ENCODE assay signal across 8 mouse cellular contexts in genomic region chr15:79892213-79892541, GRCm38 (mm10). TPM values are rescaled to one million over a fixed set of nuclear protein-coding genes. Genes with fewer than 3 reads are reported as not detected.
A peak's percentile ranks its signal among the peaks of the same experiment; 100 is the strongest.
DNase-seq lines count a peak whose midpoint lies in the region; ATAC-seq and TF ChIP-seq lines count a peak whose summit lies in the region.

No protein-coding gene starts in this region.

- peak overlapping the region; percentile 91 for H3K4me2 ChIP-seq in heart, postnatal 0 days (ENCODE audit: low read depth, low read length)

- TF ChIP-seq POLR2A in small intestine, adult 2 months (IDR thresholded peaks at IDR 0.05; ENCODE audit: low read depth, low read length): peak; percentile 84

- peak overlapping the region; percentile 87 for H3K27ac ChIP-seq in heart, postnatal 0 days (ENCODE audit: low read depth)
- peak overlapping the region; percentile 86 for H3K27ac ChIP-seq in macrophage
- peak overlapping the region; percentile 85 for H3K27ac ChIP-seq in small intestine, adult 2 months (ENCODE audit: insufficient read depth, low read depth, low read length)

- H3K9me3 ChIP-seq in heart, postnatal 0 days (replicated peaks; ENCODE audit: control insufficient read depth, low read length): no peaks in the 10 kb centered on the region

- H3K27me3 ChIP-seq in heart, postnatal 0 days (ENCODE audit: control insufficient read depth, insufficient read depth, low read length): no peaks in the 10 kb centered on the region
- no peaks in the 10 kb centered on the region for H3K27me3 ChIP-seq in small intestine, adult 2 months (ENCODE audit: control insufficient read depth, insufficient read depth, low read length)

- TF ChIP-seq CTCF in heart, postnatal 0 days (IDR thresholded peaks at IDR 0.05; ENCODE audit: low read depth): no peak
- no peak for TF ChIP-seq CTCF in small intestine, adult 2 months (IDR thresholded peaks at IDR 0.05; ENCODE audit: extremely low read depth, insufficient read length, insufficient replicate concordance, low read depth, low read length)

- H3K4me3 ChIP-seq in heart, postnatal 0 days (ENCODE audit: low read depth, low read length): peak overlapping the region; percentile 69
- peak overlapping the region; percentile 96 for H3K4me3 ChIP-seq in macrophage (ENCODE audit: inconsistent target)
- H3K4me3 ChIP-seq in small intestine, adult 2 months (ENCODE audit: low read depth, low read length): peak overlapping the region; percentile 66

- ATAC-seq in CD4-positive, CD25-positive, alpha-beta regulatory T cell, adult 4 months: peak; percentile 50
- peak; percentile 74 for ATAC-seq in erythroid progenitor cell, adult 5-6 weeks (replicated peaks; ENCODE audit: low FRiP score, poor library complexity, severe bottlenecking)
- ATAC-seq in heart, postnatal 0 days (ENCODE audit: insufficient read depth, low read depth): peak; percentile 86

- 0 out of 2 replicates have a peak, but pooled peaks cover 9% of the 10 kb centered on the region for H3K4me1 ChIP-seq in heart, postnatal 0 days (ENCODE audit: control insufficient read depth, insufficient read depth)
- peaks cover 14% of the 10 kb centered on the region; the same call in 1 of the 2 replicates for H3K4me1 ChIP-seq in small intestine, adult 2 months (ENCODE audit: control insufficient read depth, insufficient read depth, insufficient read length, low read length)

- peaks cover 60% of the 10 kb centered on the region for H3K79me2 ChIP-seq in macrophage (ENCODE audit: inconsistent target)

- no peak for TF ChIP-seq EP300 in heart, postnatal 0 days (IDR thresholded peaks at IDR 0.05; ENCODE audit: low read depth)

- WGBS in heart, postnatal 0 days: under 1% methylated on average over 12 of the region's 12 CpGs
- 0% methylated on average over 11 of the region's 12 CpGs for WGBS in macrophage (ENCODE audit: missing documents)
- 3% methylated on average over 12 of the region's 12 CpGs for WGBS in small intestine, adult 2 months

- no peaks in the 10 kb centered on the region for H3K36me3 ChIP-seq in heart, postnatal 0 days (replicated peaks; ENCODE audit: control insufficient read depth, insufficient read depth, low read length)
- H3K36me3 ChIP-seq in macrophage (ENCODE audit: inconsistent target): peaks cover 16% of the 10 kb centered on the region
- peaks cover 5% of the 10 kb centered on the region; the same call in 1 of the 2 replicates for H3K36me3 ChIP-seq in small intestine, adult 2 months (ENCODE audit: control insufficient read depth, insufficient read depth, low read length)

- peak overlapping the region; percentile 78 for H3K9ac ChIP-seq in heart, postnatal 0 days (replicated peaks; ENCODE audit: low read depth, low read length)

- DNase-seq in adrenal gland, adult (ENCODE audit: inconsistent age in 2 of 2, low spot score in 1 of 2): peak; percentile 73 to 84
- DNase-seq in heart, postnatal 0 days (ENCODE audit: low spot score): peak; percentile 75
- peak; percentile 79 for DNase-seq in kidney, postnatal 14 days
- no peak for DNase-seq in frontal cortex, postnatal 25 days (ENCODE audit: low spot score in 2 of 2)

RNA-seq across cellular contexts. Expression of gene Apobec3, which starts 0.7 kb away (rescaled TPM):
- polyA plus RNA-seq in CD4-positive, CD25-positive, alpha-beta regulatory T cell, adult 4 months (2017; shearing (Covaris generic)): 100 to 1,000 TPM; 560 to 705 TPM
- 229 and 314 TPM in 2 replicates for total RNA-seq in erythroid progenitor cell, adult 5-6 weeks (2015; ENCODE audit: low replicate concordance)
- 185 and 259 TPM in 2 replicates for total RNA-seq in erythroid progenitor cell, adult 5-6 weeks (2017; ENCODE audit: low replicate concordance)
- 2.3 and 5.1 TPM in 2 replicates for total RNA-seq in heart, postnatal 0 days (2014; rRNA removed; ENCODE audit: low replicate concordance)
- 6.3 and 6.6 TPM in 2 replicates for polyA plus RNA-seq in heart, postnatal 0 days (2015; fragmentation: Nextera tagmentation; extraction: Ambion mirVana)
- 100 to 1,000 TPM in 24 of 26 experiments, 10 to 100 TPM in 2; 96.9 to 911 (median 311) TPM for total RNA-seq in macrophage (2018; cell fraction: chromatin; rRNA removed)
- 100 to 1,000 TPM in 13 of 26 experiments, 10 to 100 TPM in 13; 28.8 to 219 (median 97.8) TPM for total RNA-seq in macrophage (2018; cell fraction: cytosol; rRNA removed)
- 100 to 1,000 TPM in 25 of 26 experiments, 10 to 100 TPM in 1; 82.7 to 710 (median 344) TPM for total RNA-seq in macrophage (2018; cell fraction: nucleus; rRNA removed)
- polyA plus RNA-seq in macrophage (2018): 22.8 to 91.0 TPM (median 42.5 TPM) in 3 replicates
- 9.3 and 21.1 TPM in 2 replicates for polyA plus RNA-seq in small intestine, adult 2 months (2012; rRNA removed)

RNA-seq across cellular contexts. Expression of gene Cbx6, which starts 57.7 kb away (rescaled TPM):
- polyA plus RNA-seq in CD4-positive, CD25-positive, alpha-beta regulatory T cell, adult 4 months (2017; shearing (Covaris generic)): 10 to 100 TPM in 1 of 2 experiments, 1 to 10 TPM in 1; 9.2 to 14.5 TPM
- 13.8 and 20.2 TPM in 2 replicates for total RNA-seq in erythroid progenitor cell, adult 5-6 weeks (2015; ENCODE audit: low replicate concordance)
- 21.8 and 38.9 TPM in 2 replicates for total RNA-seq in erythroid progenitor cell, adult 5-6 weeks (2017; ENCODE audit: low replicate concordance)
- 47.3 and 51.8 TPM in 2 replicates for total RNA-seq in heart, postnatal 0 days (2014; rRNA removed; ENCODE audit: low replicate concordance)
- 24.9 and 25.6 TPM in 2 replicates for polyA plus RNA-seq in heart, postnatal 0 days (2015; fragmentation: Nextera tagmentation; extraction: Ambion mirVana)
- total RNA-seq in macrophage (2018; cell fraction: chromatin; rRNA removed): 10 to 100 TPM in 7 of 26 experiments, 1 to 10 TPM in 13, under 1 TPM in 6; 0.48 to 19.1 (median 5.0) TPM
- total RNA-seq in macrophage (2018; cell fraction: cytosol; rRNA removed): 1 to 10 TPM; 2.6 to 9.3 (median 6.0) TPM
- 10 to 100 TPM in 6 of 26 experiments, 1 to 10 TPM in 20; 1.6 to 20.8 (median 4.8) TPM for total RNA-seq in macrophage (2018; cell fraction: nucleus; rRNA removed)
- 5.7 to 7.7 TPM (median 6.8 TPM) in 3 replicates for polyA plus RNA-seq in macrophage (2018)
- 11.1 and 19.9 TPM in 2 replicates for polyA plus RNA-seq in small intestine, adult 2 months (2012; rRNA removed)

RNA-seq across cellular contexts. Expression of gene Npcd, which starts 58.1 kb away (rescaled TPM):
- not detected for polyA plus RNA-seq in CD4-positive, CD25-positive, alpha-beta regulatory T cell, adult 4 months (2017; shearing (Covaris generic))
- not detected in 2 replicates for total RNA-seq in erythroid progenitor cell, adult 5-6 weeks (2015; ENCODE audit: low replicate concordance)
- total RNA-seq in erythroid progenitor cell, adult 5-6 weeks (2017; ENCODE audit: low replicate concordance): not detected in 2 replicates
- 1.9 and 8.7 TPM in 2 replicates for total RNA-seq in heart, postnatal 0 days (2014; rRNA removed; ENCODE audit: low replicate concordance)
- polyA plus RNA-seq in heart, postnatal 0 days (2015; fragmentation: Nextera tagmentation; extraction: Ambion mirVana): not detected in 2 replicates
- under 1 TPM in 1 of 26 experiments, not detected in 25; 0.75 TPM for total RNA-seq in macrophage (2018; cell fraction: chromatin; rRNA removed)
- under 1 TPM in 2 of 26 experiments, not detected in 24; 0.10 to 0.19 TPM for total RNA-seq in macrophage (2018; cell fraction: cytosol; rRNA removed)
- total RNA-seq in macrophage (2018; cell fraction: nucleus; rRNA removed): under 1 TPM in 1 of 26 experiments, not detected in 25; 0.78 TPM
- not detected in 3 replicates for polyA plus RNA-seq in macrophage (2018)
- polyA plus RNA-seq in small intestine, adult 2 months (2012; rRNA removed): 0.23 and 0.63 TPM in 2 replicates

Comparison
In these comparisons a context has a peak if more than half of its experiments do, and no peak if none do; other contexts are left out.
1. DNase-seq: peak in adrenal gland, adult (2 of 2), heart, postnatal 0 days (single experiment) and kidney, postnatal 14 days (single experiment); none in frontal cortex, postnatal 25 days (0 of 2).
2. Peak in every context shown above with its lines, with median percentiles within 50 percentile points of each other: ATAC-seq, H3K27ac ChIP-seq and H3K4me3 ChIP-seq.